Mouse (Mus musculus) heart, embryonic 12.5 days (tissue): ENCODE results near the gene Fthl17d. TPM values are rescaled to one million over a fixed set of nuclear protein-coding genes. Genes with fewer than 3 reads are reported as not detected.
"Not testable (repeated sequence)": the region's sequence is repeated elsewhere in the genome, so short reads cannot be mapped to it uniquely, and the experiment has no call there.

Experiments used
- ATAC-seq: fragments of 200-750 bp; cut with Nextera tagmentation; 2 replicates; pipeline ENCODE4 v1.8.0; 2017; ENCODE audit warnings: moderate TSS enrichment, moderate library complexity; ENCODE audit not compliant: insufficient number of reproducible peaks, low FRiP score
- H3K27ac ChIP-seq: fragments of 300-500 bp; sonication (generic); 2 replicates; pipeline ENCODE4 v1.5.1; 2016; ENCODE audit warnings: mild to moderate bottlenecking, moderate library complexity; ENCODE audit not compliant: poor library complexity, severe bottlenecking
- H3K27me3 ChIP-seq: fragments of 300-500 bp; sonication (generic); replicated peaks from 2 replicates; pipeline ENCODE4 v1.6.1; 2016; ENCODE audit warnings: mild to moderate bottlenecking, moderate library complexity
- H3K36me3 ChIP-seq: fragments of 300-500 bp; sonication (generic); 2 replicates; pipeline ENCODE4 v1.6.1; 2016; ENCODE audit warnings: mild to moderate bottlenecking, moderate library complexity
- H3K4me1 ChIP-seq: fragments of 300-500 bp; sonication (generic); replicated peaks from 2 replicates; pipeline ENCODE4 v1.6.1; 2016; ENCODE audit warnings: mild to moderate bottlenecking
- H3K4me2 ChIP-seq: fragments of 300-500 bp; sonication (generic); 2 replicates; pipeline ENCODE4 v1.6.1; 2016; ENCODE audit warnings: mild to moderate bottlenecking, moderate library complexity
- H3K4me3 ChIP-seq: fragments of 300-500 bp; sonication (generic); 2 replicates; pipeline ENCODE4 v1.5.1; 2016; ENCODE audit warnings: mild to moderate bottlenecking
- H3K9ac ChIP-seq: fragments of 300-500 bp; sonication (generic); 2 replicates; pipeline ENCODE4 v1.6.1; 2016; ENCODE audit warnings: mild to moderate bottlenecking, moderate library complexity
- H3K9me3 ChIP-seq: fragments of 300-500 bp; sonication (generic); replicated peaks from 2 replicates; pipeline ENCODE4 v1.6.1; 2016; ENCODE audit warnings: mild to moderate bottlenecking, moderate library complexity
- WGBS: fragments of 180-500 bp; shearing (Covaris S2); methylation state at CpG from one replicate; pipeline ENCODE4 v1.1.7; 2016; 5-methylcytosine and 5-hydroxymethylcytosine counted together
- polyA plus RNA-seq: library from polyadenylated mRNA; unstranded; fragments of >200 nt; fragmentation: Nextera tagmentation; extraction: Ambion mirVana; gene quantifications from 2 replicates; pipeline ENCODE4 v1.2.1, GENCODE M21; 2016

Gene Fthl17d
- polyA plus RNA-seq: not detected in 2 replicates

- not testable (repeated sequence) for H3K36me3 ChIP-seq, H3K4me3 ChIP-seq, H3K27ac ChIP-seq, H3K9ac ChIP-seq, H3K4me1 ChIP-seq, H3K4me2 ChIP-seq, H3K9me3 ChIP-seq, H3K27me3 ChIP-seq, ATAC-seq
- WGBS: no CpG with 5 or more reads among the region's 9 CpGs
These were observed at the start of gene Fthl17d for GRCm38 (mm10) chrX:8986655-8987054. Fthl17d (minus strand) TSS chrX:8986755.

GRCm38 (mm10) chrX:9033193-9033592 lies 46.6 kb upstream of the Fthl17d start, which contains the start of gene Fthl17e:
Fthl17e (plus strand) TSS chrX:9033493.
- not testable (repeated sequence) for H3K27ac ChIP-seq, H3K9ac ChIP-seq, ATAC-seq, H3K36me3 ChIP-seq, H3K4me2 ChIP-seq, H3K27me3 ChIP-seq, H3K4me1 ChIP-seq, H3K4me3 ChIP-seq, H3K9me3 ChIP-seq
- 86% methylated on average over 1 of the region's 10 CpGs for WGBS

DNA sequence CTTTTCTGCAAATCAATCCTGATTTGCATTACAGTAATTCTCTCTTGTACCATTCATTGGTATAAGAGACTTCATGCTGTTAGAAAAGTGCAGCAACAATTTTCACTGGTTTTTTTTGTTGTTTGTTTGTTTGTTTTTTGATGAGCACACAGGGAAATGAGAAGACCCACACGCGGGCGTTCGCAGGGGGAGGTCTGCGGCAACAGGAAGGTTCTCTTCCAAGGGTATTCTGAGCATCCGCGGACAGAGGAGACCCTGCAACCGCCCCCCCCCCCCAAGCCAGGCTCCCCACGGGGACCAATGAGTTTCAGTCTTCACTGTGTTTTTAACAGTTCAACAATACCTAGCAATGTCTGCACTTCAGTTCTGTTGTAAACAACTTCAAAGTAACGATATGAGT lies 32.9 kb upstream of the Fthl17d start:
- ATAC-seq: no peak
- Histone ChIP-seq H3K36me3 (no peaks in the 10 kb centered on the region), H3K27ac (no peak overlapping the region), H3K9ac (no peak overlapping the region), H3K27me3 (no peaks in the 10 kb centered on the region), H3K4me1 (no peaks in the 10 kb centered on the region), H3K9me3 (no peaks in the 10 kb centered on the region), H3K4me3 (no peak overlapping the region), H3K4me2 (no peak overlapping the region)
- 62% methylated on average over 10 of the region's 10 CpGs for WGBS

DNA sequence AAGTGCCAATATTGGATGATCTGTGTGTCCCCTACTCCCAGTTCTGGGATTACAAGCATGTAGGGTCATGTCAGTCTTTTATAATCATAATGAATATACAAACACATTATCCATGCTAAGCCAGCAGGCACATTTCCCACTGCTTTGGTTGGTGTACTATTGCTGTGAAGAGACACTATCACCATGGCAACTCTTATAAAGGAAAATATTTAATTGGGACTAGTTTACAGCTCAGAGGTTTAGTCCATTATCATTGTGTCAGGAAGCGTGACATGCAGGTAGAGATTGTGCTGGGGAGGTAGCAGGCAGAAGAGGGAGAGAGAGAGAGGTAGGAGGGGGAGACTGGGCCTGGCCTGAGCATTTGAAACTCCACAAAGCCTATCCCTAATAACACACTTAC lies 29.5 kb upstream of the Fthl17d start:
- Histone ChIP-seq H3K4me2 (no peak overlapping the region), H3K4me3 (no peak overlapping the region), H3K27ac (no peak overlapping the region), H3K36me3 (no peaks in the 10 kb centered on the region), H3K9ac (no peak overlapping the region), H3K27me3 (no peaks in the 10 kb centered on the region), H3K9me3 (no peaks in the 10 kb centered on the region), H3K4me1 (no peaks in the 10 kb centered on the region)
- ATAC-seq: no peak
- WGBS: 65% methylated on average over 1 of the region's 1 CpGs

GRCm38 (mm10) chrX:8976459-8976858 lies 10.1 kb downstream of the Fthl17d start, which contains the start of gene Fthl17c:
Fthl17c (minus strand) TSS chrX:8976559.
- H3K9me3 ChIP-seq, H3K36me3 ChIP-seq, H3K4me3 ChIP-seq, H3K27ac ChIP-seq, H3K27me3 ChIP-seq, H3K9ac ChIP-seq, H3K4me1 ChIP-seq, H3K4me2 ChIP-seq, ATAC-seq: not testable (repeated sequence)
- WGBS: no CpG with 5 or more reads among the region's 11 CpGs

DNA sequence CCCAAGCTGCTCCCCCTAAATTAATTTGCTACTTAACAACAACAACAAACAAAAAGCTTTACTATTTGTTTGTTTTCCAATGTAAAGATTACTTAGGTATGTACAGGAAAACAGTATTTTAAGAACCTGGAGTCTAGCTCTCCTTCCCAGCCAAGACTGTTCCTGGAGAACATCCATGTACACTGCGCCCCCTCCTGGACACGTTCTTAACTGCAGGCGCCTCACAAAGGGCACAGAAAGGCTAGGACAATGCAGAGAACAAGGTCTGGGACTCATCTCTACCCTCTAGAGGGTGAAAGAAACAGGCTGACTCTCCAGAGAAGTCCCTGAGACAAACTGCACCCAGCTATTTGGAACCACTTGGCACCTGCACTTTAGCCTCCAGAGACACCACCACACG lies 21.9 kb downstream of the Fthl17d start:
- H3K4me3 ChIP-seq, H3K4me1 ChIP-seq, H3K9ac ChIP-seq, H3K36me3 ChIP-seq, H3K27me3 ChIP-seq, H3K27ac ChIP-seq, H3K9me3 ChIP-seq, H3K4me2 ChIP-seq, ATAC-seq: not testable (repeated sequence)
- WGBS: 49% methylated on average over 4 of the region's 4 CpGs

DNA sequence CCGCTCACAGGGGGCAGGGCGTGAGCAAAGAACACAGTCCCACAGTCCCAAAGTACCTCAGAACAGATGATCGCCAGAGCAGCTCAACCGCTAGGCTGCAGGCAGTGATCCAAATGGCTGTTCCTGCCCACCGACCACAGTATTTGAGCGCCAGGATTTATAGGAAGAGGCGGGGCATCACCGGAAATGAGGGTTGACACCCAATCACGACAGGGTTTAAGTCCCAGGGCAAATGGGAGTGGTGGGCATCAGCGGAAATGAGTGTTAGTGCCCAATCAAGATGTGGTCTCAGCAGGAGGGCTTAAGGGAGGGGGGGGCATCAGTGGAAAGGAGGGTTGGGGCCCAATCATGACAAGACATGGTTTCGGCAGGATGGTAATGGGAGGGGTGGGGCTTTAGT lies 23.7 kb downstream of the Fthl17d start, which contains the start of gene Fthl17b:
Gene Fthl17b (minus strand): TSS at position 101 of the 400 bp plus-strand sequence.
- not testable (repeated sequence) for H3K27ac ChIP-seq, H3K9ac ChIP-seq, H3K9me3 ChIP-seq, H3K27me3 ChIP-seq, ATAC-seq, H3K4me1 ChIP-seq, H3K36me3 ChIP-seq, H3K4me2 ChIP-seq, H3K4me3 ChIP-seq
- WGBS: 83% methylated on average over 4 of the region's 11 CpGs

DNA sequence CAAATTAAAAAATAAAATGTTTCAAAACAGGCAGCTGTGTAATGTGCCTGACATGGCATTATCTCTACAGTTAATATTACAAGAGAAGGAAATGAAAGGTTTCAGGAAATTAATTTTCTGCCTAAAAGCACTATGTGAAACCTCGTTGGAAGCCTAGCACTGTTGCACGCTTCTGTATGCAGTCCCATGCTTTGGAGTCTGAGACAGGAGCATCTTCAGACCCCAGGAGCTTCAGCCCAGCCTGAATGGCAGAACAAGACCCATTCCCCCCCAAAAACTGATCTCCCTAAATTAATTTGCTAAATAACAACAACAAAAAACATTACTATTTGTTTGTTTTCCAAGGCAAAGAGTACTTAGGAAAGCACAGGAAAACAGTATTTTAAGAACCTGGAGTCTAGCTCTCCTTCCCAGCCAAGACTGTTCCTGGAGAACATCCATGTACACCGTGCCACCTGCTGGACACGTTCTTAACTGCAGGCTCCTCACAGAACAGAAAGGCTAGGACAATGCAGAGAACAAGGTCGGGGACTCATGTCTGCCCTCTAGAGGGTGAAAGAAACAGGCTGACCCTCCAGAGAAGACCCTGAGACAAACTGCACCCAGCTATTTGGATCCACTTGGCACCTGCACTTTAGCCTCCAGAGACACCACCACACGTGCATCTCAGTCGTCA lies 38.3 kb downstream of the Fthl17d start:
- not testable (repeated sequence) for H3K9ac ChIP-seq, H3K4me2 ChIP-seq, H3K4me1 ChIP-seq, H3K36me3 ChIP-seq, H3K27me3 ChIP-seq, H3K4me3 ChIP-seq, H3K9me3 ChIP-seq, H3K27ac ChIP-seq, ATAC-seq
- WGBS: 14% methylated on average over 7 of the region's 7 CpGs

DNA sequence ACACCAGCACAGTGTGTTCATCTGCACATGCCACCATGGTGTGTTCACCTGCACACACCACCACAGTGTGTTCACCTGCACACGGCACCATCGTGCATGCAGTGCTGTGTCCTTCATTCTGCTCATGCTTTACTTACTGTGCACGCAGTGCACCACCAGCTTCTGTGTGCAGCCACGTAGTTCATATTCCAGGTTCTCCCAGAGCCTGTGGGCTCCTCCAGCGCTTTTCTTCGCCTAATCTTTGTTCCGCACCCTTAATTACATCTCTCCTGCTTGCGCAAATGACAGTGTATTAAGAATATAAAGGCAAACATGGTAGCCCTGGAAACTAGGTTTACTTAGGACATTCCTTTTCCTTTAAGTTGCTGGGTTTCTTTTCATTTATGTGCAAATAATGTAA lies 42.5 kb downstream of the Fthl17d start:
- Histone ChIP-seq H3K27me3 (no peaks in the 10 kb centered on the region), H3K9me3 (no peaks in the 10 kb centered on the region), H3K4me3 (no peak overlapping the region), H3K9ac (no peak overlapping the region), H3K4me2 (no peak overlapping the region), H3K27ac (no peak overlapping the region), H3K4me1 (no peaks in the 10 kb centered on the region), H3K36me3 (no peaks in the 10 kb centered on the region)
- WGBS: 86% methylated on average over 8 of the region's 8 CpGs
- no peak for ATAC-seq

Other genes starting within 250 kb of the Fthl17d start
- not detected in 2 replicates for gene Ssx9, start 238.3 kb downstream of the Fthl17d start, polyA plus RNA-seq
- not detected in 2 replicates for gene Ssxb5, start 183.1 kb downstream of the Fthl17d start, polyA plus RNA-seq
- gene Gm6592, start 142.8 kb downstream of the Fthl17d start, polyA plus RNA-seq: not detected in 2 replicates
- not detected in 2 replicates for gene Gm5751, start 112.5 kb downstream of the Fthl17d start, polyA plus RNA-seq
- 3.1 TPM in 2 replicates for gene B630019K06Rik, start 94.4 kb downstream of the Fthl17d start, polyA plus RNA-seq
- gene Fthl17b, start 23.8 kb downstream of the Fthl17d start, polyA plus RNA-seq: not detected in 2 replicates
- gene Fthl17c, start 10.2 kb downstream of the Fthl17d start, polyA plus RNA-seq: not detected in 2 replicates
- not detected in 2 replicates for gene Fthl17e, start 46.7 kb upstream of the Fthl17d start, polyA plus RNA-seq
- gene Fthl17f, start 76.3 kb upstream of the Fthl17d start, polyA plus RNA-seq: not detected in 2 replicates
- gene 4930402K13Rik, start 117.8 kb upstream of the Fthl17d start, polyA plus RNA-seq: not detected in 2 replicates
- 0.88 and 1.1 TPM in 2 replicates for gene Lancl3, start 213.1 kb upstream of the Fthl17d start, polyA plus RNA-seq